Mouse (Mus musculus): ENCODE measurements around the gene Tcf15. TPM values are rescaled to one million over a fixed set of nuclear protein-coding genes. Genes with fewer than 3 reads are reported as not detected.

The Tcf15 gene
- polyA plus RNA-seq, 1 experiment from 2014 or later: 5.7 TPM

- Histone ChIP-seq H3K27ac (ENCODE audit: low read length) (no peak overlapping the region; the same call in 1 of the 2 replicates), H3K9me3 (replicated peaks; ENCODE audit: control insufficient read depth, low read length) (no peaks in the 10 kb centered on the region), H3K4me2 (ENCODE audit: low read depth, low read length) (no peak overlapping the region), H3K36me3 (ENCODE audit: control insufficient read depth, insufficient read depth, low read length) (no peaks in the 10 kb centered on the region), H3K4me1 (ENCODE audit: control insufficient read depth, insufficient read depth, low read length) (no peaks in the 10 kb centered on the region), H3K27me3 (ENCODE audit: control insufficient read depth, insufficient read depth, low read length) (no peaks in the 10 kb centered on the region), H3K4me3 (replicated peaks; ENCODE audit: low read length) (no peak overlapping the region), H3K9ac (ENCODE audit: low read length) (no peak overlapping the region)
- ATAC-seq (ENCODE audit: insufficient read depth, low FRiP score): no peak
- 46% methylated on average over 7 of the region's 7 CpGs for WGBS
Measured at GRCm38 (mm10) chr2:152189213-152189612, 45.9 kb downstream of the Tcf15 start.

- Histone ChIP-seq H3K4me3 (replicated peaks; ENCODE audit: low read length) (no peak overlapping the region), H3K27ac (ENCODE audit: low read length) (no peak overlapping the region; the same call in 1 of the 2 replicates), H3K9me3 (replicated peaks; ENCODE audit: control insufficient read depth, low read length) (no peaks in the 10 kb centered on the region), H3K9ac (ENCODE audit: low read length) (no peak overlapping the region), H3K4me2 (ENCODE audit: low read depth, low read length) (no peak overlapping the region), H3K4me1 (ENCODE audit: control insufficient read depth, insufficient read depth, low read length) (no peaks in the 10 kb centered on the region), H3K27me3 (ENCODE audit: control insufficient read depth, insufficient read depth, low read length) (no peaks in the 10 kb centered on the region), H3K36me3 (ENCODE audit: control insufficient read depth, insufficient read depth, low read length) (no peaks in the 10 kb centered on the region)
- 62% methylated on average over 9 of the region's 9 CpGs for WGBS
- ATAC-seq (ENCODE audit: insufficient read depth, low FRiP score): peak; percentile 61; the same call in 1 of the 2 replicates
Measured at GRCm38 (mm10) chr2:152189640-152190039, 46.3 kb downstream of the Tcf15 start.

GRCm38 (mm10) chr2:152190161-152190560 lies 46.8 kb downstream of the Tcf15 start:
- H3K4me2 ChIP-seq (ENCODE audit: low read depth, low read length): no peak overlapping the region
- no peak for ATAC-seq (ENCODE audit: insufficient read depth, low FRiP score)
- H3K4me3 ChIP-seq (replicated peaks; ENCODE audit: low read length): no peak overlapping the region
- H3K27me3 ChIP-seq (ENCODE audit: control insufficient read depth, insufficient read depth, low read length): no peaks in the 10 kb centered on the region
- no peaks in the 10 kb centered on the region for H3K36me3 ChIP-seq (ENCODE audit: control insufficient read depth, insufficient read depth, low read length)
- H3K27ac ChIP-seq (ENCODE audit: low read length): no peak overlapping the region
- H3K9ac ChIP-seq (ENCODE audit: low read length): no peak overlapping the region
- H3K4me1 ChIP-seq (ENCODE audit: control insufficient read depth, insufficient read depth, low read length): no peaks in the 10 kb centered on the region
- H3K9me3 ChIP-seq (replicated peaks; ENCODE audit: control insufficient read depth, low read length): no peaks in the 10 kb centered on the region
- 62% methylated on average over 7 of the region's 7 CpGs for WGBS

- H3K4me3 ChIP-seq (replicated peaks; ENCODE audit: low read length): no peak overlapping the region
- H3K4me1 ChIP-seq (ENCODE audit: control insufficient read depth, insufficient read depth, low read length): no peaks in the 10 kb centered on the region
- no peaks in the 10 kb centered on the region for H3K36me3 ChIP-seq (ENCODE audit: control insufficient read depth, insufficient read depth, low read length)
- H3K27me3 ChIP-seq (ENCODE audit: control insufficient read depth, insufficient read depth, low read length): no peaks in the 10 kb centered on the region
- WGBS: 74% methylated on average over 13 of the region's 13 CpGs
- no peak overlapping the region for H3K4me2 ChIP-seq (ENCODE audit: low read depth, low read length)
- no peak for ATAC-seq (ENCODE audit: insufficient read depth, low FRiP score)
- H3K27ac ChIP-seq (ENCODE audit: low read length): no peak overlapping the region
- H3K9ac ChIP-seq (ENCODE audit: low read length): no peak overlapping the region
- no peaks in the 10 kb centered on the region for H3K9me3 ChIP-seq (replicated peaks; ENCODE audit: control insufficient read depth, low read length)
Measured at GRCm38 (mm10) chr2:152192591-152193345, 49.4 kb downstream of the Tcf15 start.

- Histone ChIP-seq H3K4me3 (replicated peaks; ENCODE audit: low read length) (no peak overlapping the region), H3K36me3 (ENCODE audit: control insufficient read depth, insufficient read depth, low read length) (no peaks in the 10 kb centered on the region), H3K27ac (ENCODE audit: low read length) (no peak overlapping the region), H3K9me3 (replicated peaks; ENCODE audit: control insufficient read depth, low read length) (no peaks in the 10 kb centered on the region), H3K4me2 (ENCODE audit: low read depth, low read length) (no peak overlapping the region), H3K4me1 (ENCODE audit: control insufficient read depth, insufficient read depth, low read length) (no peaks in the 10 kb centered on the region), H3K9ac (ENCODE audit: low read length) (no peak overlapping the region), H3K27me3 (ENCODE audit: control insufficient read depth, insufficient read depth, low read length) (no peaks in the 10 kb centered on the region)
- ATAC-seq (ENCODE audit: insufficient read depth, low FRiP score): no peak
- 68% methylated on average over 7 of the region's 7 CpGs for WGBS
Measured at GRCm38 (mm10) chr2:152193346-152193710, 50.0 kb downstream of the Tcf15 start.

- Histone ChIP-seq H3K9ac (ENCODE audit: low read length) (no peak overlapping the region), H3K4me3 (replicated peaks; ENCODE audit: low read length) (no peak overlapping the region), H3K27me3 (ENCODE audit: control insufficient read depth, insufficient read depth, low read length) (no peaks in the 10 kb centered on the region), H3K27ac (ENCODE audit: low read length) (no peak overlapping the region), H3K4me1 (ENCODE audit: control insufficient read depth, insufficient read depth, low read length) (no peaks in the 10 kb centered on the region), H3K4me2 (ENCODE audit: low read depth, low read length) (no peak overlapping the region), H3K36me3 (ENCODE audit: control insufficient read depth, insufficient read depth, low read length) (no peaks in the 10 kb centered on the region), H3K9me3 (replicated peaks; ENCODE audit: control insufficient read depth, low read length) (no peaks in the 10 kb centered on the region)
- ATAC-seq (ENCODE audit: insufficient read depth, low FRiP score): no peak
- WGBS: 87% methylated on average over 2 of the region's 2 CpGs
Measured at GRCm38 (mm10) chr2:152194586-152194985, 51.2 kb downstream of the Tcf15 start.

- Histone ChIP-seq H3K27me3 (ENCODE audit: control insufficient read depth, insufficient read depth, low read length) (no peaks in the 10 kb centered on the region), H3K9me3 (replicated peaks; ENCODE audit: control insufficient read depth, low read length) (no peaks in the 10 kb centered on the region), H3K4me1 (ENCODE audit: control insufficient read depth, insufficient read depth, low read length) (no peaks in the 10 kb centered on the region), H3K27ac (ENCODE audit: low read length) (no peak overlapping the region), H3K9ac (ENCODE audit: low read length) (no peak overlapping the region), H3K4me3 (replicated peaks; ENCODE audit: low read length) (no peak overlapping the region), H3K36me3 (ENCODE audit: control insufficient read depth, insufficient read depth, low read length) (no peaks in the 10 kb centered on the region), H3K4me2 (ENCODE audit: low read depth, low read length) (no peak overlapping the region)
- no peak for ATAC-seq (ENCODE audit: insufficient read depth, low FRiP score)
- 43% methylated on average over 3 of the region's 3 CpGs for WGBS
Measured at GRCm38 (mm10) chr2:152196896-152197295, 53.5 kb downstream of the Tcf15 start.

- Histone ChIP-seq H3K36me3 (ENCODE audit: control insufficient read depth, insufficient read depth, low read length) (no peaks in the 10 kb centered on the region), H3K27me3 (ENCODE audit: control insufficient read depth, insufficient read depth, low read length) (no peaks in the 10 kb centered on the region), H3K4me1 (ENCODE audit: control insufficient read depth, insufficient read depth, low read length) (no peaks in the 10 kb centered on the region), H3K9ac (ENCODE audit: low read length) (no peak overlapping the region), H3K4me2 (ENCODE audit: low read depth, low read length) (no peak overlapping the region), H3K27ac (ENCODE audit: low read length) (no peak overlapping the region), H3K4me3 (replicated peaks; ENCODE audit: low read length) (no peak overlapping the region), H3K9me3 (replicated peaks; ENCODE audit: control insufficient read depth, low read length) (no peaks in the 10 kb centered on the region)
- ATAC-seq (ENCODE audit: insufficient read depth, low FRiP score): peak; percentile 53; the same call in 1 of the 2 replicates
- 45% methylated on average over 10 of the region's 10 CpGs for WGBS
Measured at GRCm38 (mm10) chr2:152197301-152197712, 53.9 kb downstream of the Tcf15 start.
